Mouse (Mus musculus): Measurements from ENCODE around the gene Zbtb5.
"Not testable (repeated sequence)": the region's sequence is repeated elsewhere in the genome, so short reads cannot be mapped to it uniquely, and the experiment has no call there.

The Zbtb5 gene

GRCm38 (mm10) chr4:45011581-45012104, 569 bp downstream of the Zbtb5 start:
- DNase-seq (ENCODE audit: low spot score in 2 of 2), result no peak

GRCm38 (mm10) chr4:45010806-45011415, 1.3 kb downstream of the Zbtb5 start:
- DNase-seq (ENCODE audit: low spot score in 2 of 2), result no peak

GRCm38 (mm10) chr4:45005452-45005851, 6.8 kb downstream of the Zbtb5 start:
- no peak for DNase-seq (ENCODE audit: low spot score in 2 of 2)

- no peak for DNase-seq (ENCODE audit: low spot score in 2 of 2)
Observed at GRCm38 (mm10) chr4:45000001-45000400, 12.2 kb downstream of the Zbtb5 start.

- no peak for DNase-seq (ENCODE audit: low spot score in 2 of 2)
Observed at GRCm38 (mm10) chr4:44998071-44998470, 14.1 kb downstream of the Zbtb5 start.

GRCm38 (mm10) chr4:44994776-44995175, 17.4 kb downstream of the Zbtb5 start:
- no peak for DNase-seq (ENCODE audit: low spot score in 2 of 2)

GRCm38 (mm10) chr4:44993847-44994246, 18.4 kb downstream of the Zbtb5 start:
- DNase-seq (ENCODE audit: low spot score in 2 of 2), result no peak

- DNase-seq (ENCODE audit: low spot score in 2 of 2), result not testable (repeated sequence)
Observed at GRCm38 (mm10) chr4:44993179-44993578, 19.0 kb downstream of the Zbtb5 start.

- DNase-seq (ENCODE audit: low spot score in 2 of 2), result not testable (repeated sequence)
Observed at GRCm38 (mm10) chr4:44992330-44992729, 19.9 kb downstream of the Zbtb5 start.

GRCm38 (mm10) chr4:44990560-44990959, 21.7 kb downstream of the Zbtb5 start:
- no peak for DNase-seq (ENCODE audit: low spot score in 2 of 2)

GRCm38 (mm10) chr4:44983131-44983740, 29.0 kb downstream of the Zbtb5 start:
- no peak for DNase-seq (ENCODE audit: low spot score in 2 of 2)

GRCm38 (mm10) chr4:44982440-44983130, 29.6 kb downstream of the Zbtb5 start:
- no peak for DNase-seq (ENCODE audit: low spot score in 2 of 2)

GRCm38 (mm10) chr4:44981974-44982287, 30.3 kb downstream of the Zbtb5 start:
- DNase-seq (ENCODE audit: low spot score in 2 of 2), result no peak

GRCm38 (mm10) chr4:44981280-44981973, 30.8 kb downstream of the Zbtb5 start, which contains the start of gene Grhpr:
Grhpr (plus strand) TSS chr4:44981395.
- DNase-seq (ENCODE audit: low spot score in 2 of 2), result peak; percentile 41 to 58

GRCm38 (mm10) chr4:44979794-44980338, 32.3 kb downstream of the Zbtb5 start:
- no peak for DNase-seq (ENCODE audit: low spot score in 2 of 2)

GRCm38 (mm10) chr4:44978175-44978574, 34.0 kb downstream of the Zbtb5 start:
- DNase-seq (ENCODE audit: low spot score in 2 of 2), result no peak

- no peak for DNase-seq (ENCODE audit: low spot score in 2 of 2)
Observed at GRCm38 (mm10) chr4:44976921-44977710, 35.1 kb downstream of the Zbtb5 start.

- no peak for DNase-seq (ENCODE audit: low spot score in 2 of 2)
Observed at GRCm38 (mm10) chr4:44976026-44976615, 36.1 kb downstream of the Zbtb5 start.

- DNase-seq (ENCODE audit: low spot score in 2 of 2), result no peak
Observed at GRCm38 (mm10) chr4:44974331-44974730, 37.9 kb downstream of the Zbtb5 start.

GRCm38 (mm10) chr4:44973871-44974270, 38.3 kb downstream of the Zbtb5 start:
- no peak for DNase-seq (ENCODE audit: low spot score in 2 of 2)

GRCm38 (mm10) chr4:44973450-44973849, 38.8 kb downstream of the Zbtb5 start:
- peak; percentile 84 to 85 for DNase-seq (ENCODE audit: low spot score in 2 of 2)
